Mouse (Mus musculus) lung, adult 2 months (tissue): ENCODE data around the gene Htr1f.

Source experiments
- CTCF ChIP-seq: fragments of 200-500 bp; IDR thresholded peaks from 2 replicates; pipeline ENCODE4 v1.5.1; 2011; ENCODE audit warnings: mild to moderate bottlenecking, low read length, control low read depth; ENCODE audit not compliant: insufficient read depth
- POLR2A ChIP-seq: fragments of 200-500 bp; IDR thresholded peaks from 2 replicates; pipeline ENCODE4 v1.6.1; 2011; ENCODE audit warnings: low read depth, mild to moderate bottlenecking, control low read depth, low read length, borderline replicate concordance; ENCODE audit errors: extremely low read depth

GRCm38 (mm10) chr16:64876631-64877265 is 228.9 kb downstream of the Htr1f start:
- no peak for TF ChIP-seq CTCF
- no peak for TF ChIP-seq POLR2A
